Mouse (Mus musculus): ENCODE measurements at regions not wholly inside any gene's neighbourhood (a gene's known extent, or its start where the extent isn't known, plus 50 kb on each side); places are given as distances from the start of the nearest gene placed in this dataset.

DNA sequence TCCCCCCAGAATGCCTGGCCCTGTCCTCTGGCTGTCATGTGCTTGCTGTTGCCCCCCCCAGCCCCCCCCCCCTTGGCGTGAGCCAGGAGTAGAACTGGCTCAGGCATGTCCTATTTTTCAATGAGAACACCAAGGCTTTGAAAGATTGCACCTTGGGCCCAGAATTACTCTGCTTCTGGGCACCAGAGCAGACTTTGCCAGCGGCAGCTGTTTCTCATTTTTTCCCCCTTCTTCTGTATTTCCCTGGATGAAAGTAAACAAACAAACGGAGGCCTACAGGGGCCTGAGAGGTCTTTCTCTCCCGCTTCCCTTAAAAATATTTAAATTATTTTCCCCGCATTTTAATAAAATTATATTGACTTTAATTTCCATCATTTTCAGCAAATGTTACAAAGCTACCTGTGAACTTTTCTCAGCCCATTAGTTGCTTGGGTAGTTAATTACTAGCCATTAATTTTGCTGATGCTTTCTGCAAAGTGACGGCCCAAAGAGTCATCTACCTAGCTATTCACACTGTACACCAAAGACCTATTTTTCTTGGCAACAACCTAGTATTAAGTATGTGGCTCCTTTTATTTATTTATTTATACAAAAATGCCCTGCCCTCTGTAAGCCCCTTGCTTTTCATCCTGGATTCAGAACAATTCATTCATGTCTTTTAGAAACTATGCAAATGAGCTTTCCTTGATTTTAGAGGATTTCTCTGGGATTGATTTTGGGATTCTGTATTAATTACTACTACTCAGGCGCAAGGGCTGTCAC lies 496.2 kb upstream of the Fam160b2 start:
- no peak for ATAC-seq (ENCODE audit: insufficient number of reproducible peaks, insufficient read depth, low FRiP score, low TSS enrichment, low read depth)
- Histone ChIP-seq H3K4me1 (peaks cover 7% of the 10 kb centered on the region; the same call in 1 of the 2 replicates), H3K4me2 (no peak overlapping the region), H3K9ac (no peak overlapping the region), H3K27me3 (no peaks in the 10 kb centered on the region), H3K27ac (no peak overlapping the region), H3K36me3 (no peaks in the 10 kb centered on the region), H3K9me3 (no peaks in the 10 kb centered on the region), H3K4me3 (no peak overlapping the region)
- 39% methylated on average over 7 of the region's 7 CpGs for WGBS

DNA sequence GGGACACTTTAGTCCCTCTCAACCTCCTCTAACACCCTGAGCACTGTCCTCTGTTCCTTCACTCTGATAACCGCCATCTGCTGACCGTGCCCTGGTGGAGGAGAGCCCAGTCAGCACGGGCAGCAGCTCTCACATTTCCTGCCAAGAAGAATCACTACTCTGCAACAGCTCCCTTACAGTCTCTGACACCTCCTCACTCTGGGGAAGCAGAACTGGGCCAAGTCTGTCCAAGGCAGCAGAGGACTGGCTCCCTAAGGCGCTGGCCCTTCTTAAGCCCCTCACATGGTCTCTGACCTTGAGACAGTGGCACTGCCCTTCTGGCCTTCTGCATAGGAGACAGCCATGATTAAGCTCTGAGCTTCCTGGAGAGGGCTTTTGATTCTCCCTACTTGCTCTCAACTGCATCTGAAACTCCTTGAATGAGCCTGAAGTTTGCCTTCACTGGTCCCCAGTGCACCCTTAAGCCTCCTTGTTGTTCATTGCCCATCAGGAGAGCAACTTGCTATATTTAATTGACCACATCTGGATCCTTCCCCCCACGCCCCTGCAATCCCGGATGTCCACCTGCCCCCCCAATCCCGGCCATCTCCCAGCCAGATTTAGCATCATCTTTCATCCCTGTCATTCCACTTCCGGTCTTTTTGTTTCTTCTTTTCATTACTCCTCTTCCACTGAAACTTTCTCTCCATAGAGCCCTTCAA lies 493.1 kb upstream of the Fam160b2 start:
- Histone ChIP-seq H3K36me3 (no peaks in the 10 kb centered on the region), H3K9me3 (no peaks in the 10 kb centered on the region), H3K4me3 (no peak overlapping the region), H3K27ac (no peak overlapping the region), H3K4me1 (peaks cover 7% of the 10 kb centered on the region; the same call in 1 of the 2 replicates), H3K27me3 (no peaks in the 10 kb centered on the region), H3K9ac (0 out of 2 replicates have a peak overlapping the region, but pooled peaks have one; percentile 3), H3K4me2 (no peak overlapping the region)
- WGBS: 54% methylated on average over 8 of the region's 8 CpGs
- ATAC-seq (ENCODE audit: insufficient number of reproducible peaks, insufficient read depth, low FRiP score, low TSS enrichment, low read depth): no peak

DNA sequence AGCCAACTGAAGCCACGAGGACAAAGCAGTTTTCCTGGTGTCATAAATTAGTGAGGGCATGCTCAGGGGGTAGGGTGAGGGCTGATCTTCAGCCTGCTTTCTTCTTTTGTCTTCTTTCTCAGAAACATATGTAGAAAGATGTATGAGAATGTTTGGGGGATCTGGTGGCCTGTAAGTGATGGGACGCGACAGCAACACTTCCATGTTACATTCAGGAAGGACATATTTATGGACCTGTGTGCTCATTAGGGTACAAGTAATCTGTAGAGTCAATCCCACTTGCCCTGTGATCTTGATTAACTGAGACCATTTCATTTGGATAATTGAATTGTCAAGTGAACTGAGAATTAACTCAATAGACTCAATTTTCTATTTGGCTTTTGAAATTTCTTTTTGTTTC lies 486.1 kb upstream of the Fam160b2 start:
- H3K9ac ChIP-seq: no peak overlapping the region
- H3K27me3 ChIP-seq: no peaks in the 10 kb centered on the region
- ATAC-seq (ENCODE audit: insufficient number of reproducible peaks, insufficient read depth, low FRiP score, low TSS enrichment, low read depth): no peak
- H3K9me3 ChIP-seq: no peaks in the 10 kb centered on the region
- H3K4me1 ChIP-seq: no peaks in the 10 kb centered on the region
- H3K4me3 ChIP-seq: no peak overlapping the region
- H3K4me2 ChIP-seq: no peak overlapping the region
- H3K27ac ChIP-seq: no peak overlapping the region
- H3K36me3 ChIP-seq: no peaks in the 10 kb centered on the region
- WGBS: 75% methylated on average over 3 of the region's 3 CpGs

DNA sequence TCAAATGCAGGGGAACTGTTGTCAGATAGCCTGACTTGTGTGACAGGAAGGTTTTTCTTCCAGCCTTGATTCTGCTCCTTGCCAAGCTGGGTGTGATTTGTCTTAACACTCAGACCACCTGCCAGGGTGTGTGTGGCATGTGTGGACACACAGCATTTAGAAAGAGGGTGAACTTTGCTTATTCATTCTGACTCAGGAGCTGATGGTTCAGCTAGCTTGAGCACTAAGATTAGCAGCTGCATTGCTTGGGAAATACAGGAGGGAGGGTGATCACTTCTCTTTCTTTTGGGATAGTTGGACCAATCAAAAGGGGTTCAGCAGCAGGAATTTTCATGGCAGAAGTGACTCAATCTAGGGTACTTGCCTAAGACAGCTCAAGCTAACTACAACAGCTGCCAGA lies 482.7 kb upstream of the Fam160b2 start:
- H3K4me3 ChIP-seq: no peak overlapping the region
- H3K9me3 ChIP-seq: no peaks in the 10 kb centered on the region
- no peaks in the 10 kb centered on the region for H3K4me1 ChIP-seq
- no peak overlapping the region for H3K9ac ChIP-seq
- no peaks in the 10 kb centered on the region for H3K36me3 ChIP-seq
- H3K4me2 ChIP-seq: no peak overlapping the region
- H3K27me3 ChIP-seq: no peaks in the 10 kb centered on the region
- no peak overlapping the region for H3K27ac ChIP-seq
- ATAC-seq (ENCODE audit: insufficient number of reproducible peaks, insufficient read depth, low FRiP score, low TSS enrichment, low read depth): no peak

DNA sequence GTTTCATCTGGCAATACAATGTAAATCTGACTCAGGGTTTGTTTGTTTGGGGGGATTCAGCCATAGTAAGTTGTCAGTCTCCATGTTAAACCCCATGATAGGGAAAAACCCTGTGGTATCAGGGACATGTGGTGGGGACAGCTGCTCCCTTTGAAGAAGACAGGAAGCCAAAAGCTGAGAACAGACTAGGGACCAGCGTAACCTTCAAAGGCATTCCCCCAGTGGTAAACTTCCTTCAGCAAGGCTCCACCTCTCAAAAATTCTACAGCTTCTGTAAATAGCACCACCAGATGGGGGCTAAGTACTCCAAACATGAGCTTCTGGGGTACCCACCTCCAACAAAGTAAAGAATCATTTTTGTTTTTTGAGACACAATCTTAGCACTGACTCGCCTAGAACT lies 476.0 kb upstream of the Fam160b2 start:
- no peak for ATAC-seq (ENCODE audit: insufficient number of reproducible peaks, insufficient read depth, low FRiP score, low TSS enrichment, low read depth)
- Histone ChIP-seq H3K36me3 (no peaks in the 10 kb centered on the region), H3K27ac (no peak overlapping the region), H3K9ac (no peak overlapping the region), H3K4me2 (no peak overlapping the region), H3K9me3 (no peaks in the 10 kb centered on the region), H3K4me1 (no peaks in the 10 kb centered on the region), H3K4me3 (no peak overlapping the region), H3K27me3 (no peaks in the 10 kb centered on the region)
- 70% methylated on average over 2 of the region's 2 CpGs for WGBS

DNA sequence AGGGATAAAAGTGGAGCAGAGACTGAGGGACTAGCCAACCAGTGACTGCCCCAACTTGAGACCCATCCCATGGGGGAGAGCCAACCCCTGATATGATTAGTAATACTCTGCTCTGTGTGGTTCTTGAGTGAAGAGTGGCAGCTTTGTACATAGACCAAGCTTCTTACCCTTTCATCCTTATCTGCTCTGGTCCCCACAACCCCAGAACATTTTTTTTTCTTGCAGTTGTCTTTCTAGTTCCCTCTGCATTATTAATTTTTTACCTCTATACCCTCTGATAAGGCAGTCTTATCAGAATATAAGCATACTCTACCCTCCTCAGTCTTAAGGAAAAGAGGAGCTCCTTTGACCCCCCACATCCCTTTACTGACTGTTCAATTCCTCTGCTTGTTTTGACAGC lies 474.4 kb upstream of the Fam160b2 start:
- H3K4me3 ChIP-seq: no peak overlapping the region
- no peaks in the 10 kb centered on the region for H3K27me3 ChIP-seq
- H3K27ac ChIP-seq: no peak overlapping the region
- no peak overlapping the region for H3K9ac ChIP-seq
- H3K36me3 ChIP-seq: no peaks in the 10 kb centered on the region
- peaks cover 3% of the 10 kb centered on the region; the same call in 1 of the 2 replicates for H3K9me3 ChIP-seq
- H3K4me1 ChIP-seq: no peaks in the 10 kb centered on the region
- no peak overlapping the region for H3K4me2 ChIP-seq
- ATAC-seq (ENCODE audit: insufficient number of reproducible peaks, insufficient read depth, low FRiP score, low TSS enrichment, low read depth): no peak

DNA sequence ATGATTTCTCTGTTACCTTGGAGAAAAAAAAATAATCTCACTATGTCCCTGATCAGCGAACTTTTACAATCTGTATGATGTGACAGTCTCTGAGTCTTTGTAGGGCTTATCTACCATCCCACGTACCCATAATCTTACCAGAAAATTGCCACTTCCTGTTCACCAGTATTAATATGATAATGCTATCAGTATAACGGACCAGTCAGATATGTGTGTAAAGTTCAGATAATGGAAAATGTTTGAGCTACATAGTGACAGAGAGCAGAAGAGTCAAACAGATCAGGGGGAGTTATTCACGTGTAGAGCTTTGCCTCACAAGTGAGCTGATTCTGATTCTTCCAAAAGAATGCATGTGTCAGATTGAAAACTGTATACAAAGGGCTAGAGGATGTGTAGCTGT lies 466.0 kb upstream of the Fam160b2 start:
- no peak overlapping the region for H3K4me2 ChIP-seq
- H3K36me3 ChIP-seq: no peaks in the 10 kb centered on the region
- no peaks in the 10 kb centered on the region for H3K27me3 ChIP-seq
- peaks cover 3% of the 10 kb centered on the region; the same call in 1 of the 2 replicates for H3K9me3 ChIP-seq
- H3K4me1 ChIP-seq: no peaks in the 10 kb centered on the region
- no peak overlapping the region for H3K27ac ChIP-seq
- H3K9ac ChIP-seq: no peak overlapping the region
- no peak overlapping the region for H3K4me3 ChIP-seq
- no peak for ATAC-seq (ENCODE audit: insufficient number of reproducible peaks, insufficient read depth, low FRiP score, low TSS enrichment, low read depth)
- WGBS: 79% methylated on average over 4 of the region's 4 CpGs

DNA sequence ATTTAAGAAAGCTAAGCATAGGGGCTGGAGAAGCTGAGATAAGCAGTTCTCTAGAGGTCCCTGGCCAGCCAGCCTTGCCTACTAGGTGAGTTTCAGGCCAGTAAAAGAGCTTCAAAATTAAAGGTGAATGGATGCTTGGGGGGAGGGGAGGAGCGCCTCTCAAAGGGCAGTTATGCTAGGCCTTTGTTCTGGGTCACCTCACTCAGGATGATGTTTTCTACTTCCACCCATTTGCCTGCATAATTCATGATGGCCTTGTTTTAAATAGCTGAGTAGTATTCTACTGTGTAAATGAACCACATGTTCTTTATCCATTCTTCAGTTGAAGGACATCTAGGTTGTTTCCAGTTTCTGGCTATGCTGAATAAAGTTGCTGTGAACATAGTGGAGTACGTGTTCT lies 457.0 kb upstream of the Fam160b2 start:
- 85% methylated on average over 2 of the region's 2 CpGs for WGBS
- no peak overlapping the region for H3K9ac ChIP-seq
- ATAC-seq (ENCODE audit: insufficient number of reproducible peaks, insufficient read depth, low FRiP score, low TSS enrichment, low read depth): no peak
- H3K4me2 ChIP-seq: no peak overlapping the region
- peaks cover 7% of the 10 kb centered on the region for H3K4me1 ChIP-seq
- H3K27ac ChIP-seq: no peak overlapping the region
- H3K4me3 ChIP-seq: no peak overlapping the region
- H3K9me3 ChIP-seq: no peaks in the 10 kb centered on the region
- H3K27me3 ChIP-seq: no peaks in the 10 kb centered on the region
- no peaks in the 10 kb centered on the region for H3K36me3 ChIP-seq

DNA sequence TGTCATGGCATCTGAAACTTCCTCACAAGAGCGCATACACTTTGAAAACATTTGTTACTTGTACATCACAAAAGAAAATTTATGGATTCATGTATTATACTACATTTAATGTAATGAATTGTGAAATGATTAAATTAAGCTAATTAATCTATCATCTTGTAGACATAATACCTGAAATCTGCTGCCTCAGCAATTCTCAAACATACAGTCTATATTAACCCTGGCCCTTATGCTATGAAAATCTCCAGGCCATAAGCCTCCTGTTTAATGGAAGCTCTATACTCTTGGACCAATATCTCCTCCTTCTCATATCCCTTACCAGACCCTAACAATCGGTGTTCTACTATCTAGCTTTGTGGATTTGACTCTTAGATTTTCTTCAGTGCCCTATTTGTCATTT lies 455.8 kb upstream of the Fam160b2 start:
- H3K9me3 ChIP-seq: no peaks in the 10 kb centered on the region
- no peak for ATAC-seq (ENCODE audit: insufficient number of reproducible peaks, insufficient read depth, low FRiP score, low TSS enrichment, low read depth)
- H3K4me3 ChIP-seq: no peak overlapping the region
- 90% methylated on average over 2 of the region's 2 CpGs for WGBS
- H3K4me1 ChIP-seq: peaks cover 7% of the 10 kb centered on the region
- H3K27ac ChIP-seq: no peak overlapping the region
- H3K9ac ChIP-seq: no peak overlapping the region
- H3K27me3 ChIP-seq: no peaks in the 10 kb centered on the region
- H3K36me3 ChIP-seq: no peaks in the 10 kb centered on the region
- H3K4me2 ChIP-seq: no peak overlapping the region

DNA sequence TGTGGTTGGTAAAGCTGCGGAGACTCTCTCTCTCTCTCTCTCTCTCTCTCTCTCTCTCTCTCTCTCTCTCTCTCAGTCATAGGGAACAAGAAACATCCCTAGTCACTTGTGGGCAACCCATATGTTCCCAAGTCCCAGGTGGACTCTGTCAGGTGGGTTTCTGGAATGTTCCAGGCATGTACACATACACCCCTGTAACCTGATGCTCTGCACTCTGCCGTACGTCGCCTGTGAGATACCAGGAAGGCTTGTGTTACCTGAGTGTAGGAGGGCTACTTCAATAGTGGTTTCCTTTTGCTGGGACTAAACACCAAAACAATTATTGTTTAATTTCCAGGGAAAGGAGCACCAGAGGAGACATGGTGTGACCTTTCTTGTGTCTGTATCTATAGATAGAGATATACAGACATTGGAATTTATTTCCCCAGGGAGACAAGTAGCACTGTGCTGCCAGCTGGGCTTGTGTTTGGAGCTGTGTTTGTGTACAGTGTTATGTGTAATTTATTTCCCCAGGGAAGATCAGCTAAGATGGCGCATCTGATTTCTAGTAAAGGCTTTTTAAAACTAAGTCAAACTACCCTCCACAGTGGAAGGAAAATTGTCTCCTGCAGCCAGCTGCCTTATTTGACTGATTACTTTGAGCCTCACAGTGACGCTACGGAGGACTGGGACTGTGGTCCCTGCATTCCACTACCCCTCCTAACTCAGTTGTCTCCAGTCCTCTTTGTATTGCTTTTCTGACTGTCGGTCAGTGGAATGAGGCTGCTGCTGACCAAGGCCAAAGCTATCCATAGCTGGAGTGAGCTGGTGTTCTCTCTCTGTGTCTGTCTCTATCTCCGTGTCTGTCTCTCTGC lies 454.4 kb upstream of the Fam160b2 start:
- H3K9me3 ChIP-seq: no peaks in the 10 kb centered on the region
- no peak overlapping the region for H3K9ac ChIP-seq
- no peak overlapping the region for H3K4me3 ChIP-seq
- no peak overlapping the region; the same call in 1 of the 2 replicates for H3K27ac ChIP-seq
- H3K27me3 ChIP-seq: no peaks in the 10 kb centered on the region
- WGBS: 40% methylated on average over 9 of the region's 9 CpGs
- H3K4me1 ChIP-seq: peaks cover 7% of the 10 kb centered on the region
- no peaks in the 10 kb centered on the region for H3K36me3 ChIP-seq
- no peak overlapping the region for H3K4me2 ChIP-seq
- ATAC-seq (ENCODE audit: insufficient number of reproducible peaks, insufficient read depth, low FRiP score, low TSS enrichment, low read depth): no peak

DNA sequence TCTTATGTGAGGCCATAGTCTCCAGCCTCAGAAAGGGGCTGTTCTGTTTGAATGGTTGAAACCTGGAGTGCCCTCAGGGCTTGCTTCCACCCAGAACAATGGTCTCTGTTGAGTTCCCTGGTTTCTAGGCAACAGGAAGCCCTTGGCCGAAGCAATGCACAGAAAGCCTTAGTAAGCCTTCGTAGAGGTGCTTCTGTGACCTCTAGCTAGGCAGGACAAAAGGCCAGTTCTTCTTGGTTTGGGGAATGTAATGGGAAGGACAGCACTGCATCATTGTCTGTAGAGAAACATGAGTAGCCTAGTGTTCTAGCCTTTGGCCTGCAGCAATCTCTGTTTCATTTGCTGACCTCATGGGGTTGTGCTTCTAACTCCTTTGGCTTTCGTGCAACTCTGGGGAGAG lies 447.5 kb upstream of the Fam160b2 start:
- no peak overlapping the region for H3K4me2 ChIP-seq
- H3K4me3 ChIP-seq: no peak overlapping the region
- H3K9ac ChIP-seq: no peak overlapping the region
- 17% methylated on average over 3 of the region's 3 CpGs for WGBS
- no peaks in the 10 kb centered on the region for H3K36me3 ChIP-seq
- no peaks in the 10 kb centered on the region for H3K9me3 ChIP-seq
- no peaks in the 10 kb centered on the region for H3K27me3 ChIP-seq
- H3K4me1 ChIP-seq: no peaks in the 10 kb centered on the region
- H3K27ac ChIP-seq: no peak overlapping the region
- ATAC-seq (ENCODE audit: insufficient number of reproducible peaks, insufficient read depth, low FRiP score, low TSS enrichment, low read depth): no peak
